ENCODE assay signal across 30 mouse cellular contexts in the genomic region with DNA sequence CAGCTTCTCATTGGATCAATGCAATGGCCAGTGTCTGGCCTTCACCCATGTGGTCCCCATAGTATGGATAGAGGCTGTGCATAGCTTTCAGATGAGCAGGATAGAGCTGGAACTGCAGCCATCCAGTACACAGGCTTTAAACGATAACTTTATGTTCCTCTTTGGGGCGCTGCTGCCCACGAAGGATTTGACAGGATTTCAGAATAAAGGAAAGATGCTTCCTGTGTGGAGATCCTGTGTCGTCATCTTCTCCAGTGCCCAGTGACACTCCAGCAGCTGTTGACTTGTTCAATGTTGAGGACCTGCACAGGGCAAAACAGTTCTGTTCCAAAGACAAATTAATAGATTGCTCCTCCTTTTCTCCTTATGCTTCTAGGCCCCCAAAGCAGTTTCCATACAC. TPM values are rescaled to one million over a fixed set of nuclear protein-coding genes. Genes with fewer than 3 reads are reported as not detected.
DNase-seq lines count a peak whose midpoint lies in the region; ATAC-seq and TF ChIP-seq lines count a peak whose summit lies in the region.
"Had no signal": no experiment of that assay in that cellular context is flagged by ENCODE, and none has a peak within 500 bp of the region (broad histone marks: within the 10 kb centered on the region; RNA-seq: fewer than 3 reads in every experiment).

No protein-coding gene starts in this region.

- 34% methylated on average over 4 of the region's 4 CpGs for WGBS in liver, postnatal 0 days (ENCODE audit: insufficient replicate concordance)
- WGBS in liver, embryonic 11.5 days, result 60% methylated on average over 4 of the region's 4 CpGs

- TF ChIP-seq EP300 in liver, postnatal 0 days (IDR thresholded peaks at IDR 0.05; ENCODE audit: low read depth), result no peak

- H3K4me1 ChIP-seq in liver, postnatal 0 days (ENCODE audit: insufficient read depth), result no peaks in the 10 kb centered on the region
- H3K4me1 ChIP-seq in liver, embryonic 11.5 days (replicated peaks; ENCODE audit: control insufficient read depth, insufficient read depth, low read length), result no peaks in the 10 kb centered on the region
- H3K4me1 ChIP-seq: embryonic facial prominence, embryonic 10.5 days; embryonic facial prominence, embryonic 12.5 days; forebrain, embryonic 10.5 days; forebrain, embryonic 12.5 days had no signal

- no peaks in the 10 kb centered on the region for H3K36me3 ChIP-seq in liver, postnatal 0 days (replicated peaks; ENCODE audit: insufficient read depth, low read length)
- H3K36me3 ChIP-seq in liver, embryonic 11.5 days (ENCODE audit: control insufficient read depth, insufficient read depth, low read length), result no peaks in the 10 kb centered on the region
- H3K36me3 ChIP-seq: embryonic facial prominence, embryonic 10.5 days; embryonic facial prominence, embryonic 12.5 days; forebrain, embryonic 10.5 days; forebrain, embryonic 12.5 days had no signal

- no peak overlapping the region for H3K27ac ChIP-seq in liver, postnatal 0 days (ENCODE audit: low read depth)
- H3K27ac ChIP-seq in liver, embryonic 11.5 days (ENCODE audit: low read depth, low read length), result no peak overlapping the region
- no peak overlapping the region for H3K27ac ChIP-seq in gastrocnemius, adult 2 months
- H3K27ac ChIP-seq: embryonic facial prominence, embryonic 10.5 days; embryonic facial prominence, embryonic 12.5 days; forebrain, embryonic 10.5 days; forebrain, embryonic 12.5 days had no signal

- no peak for ATAC-seq in liver, postnatal 0 days
- ATAC-seq in liver, embryonic 11.5 days (replicated peaks; ENCODE audit: low FRiP score), result no peak
- ATAC-seq in common myeloid progenitor, adult 5-6 weeks (replicated peaks; ENCODE audit: low read depth, poor library complexity, severe bottlenecking), result peak; percentile 45; the same call in 1 of the 2 replicates
- ATAC-seq in granulocyte monocyte progenitor cell, adult 5-6 weeks (replicated peaks; ENCODE audit: poor library complexity, severe bottlenecking), result peak; percentile 68
- peak; percentile 60 for ATAC-seq in megakaryocyte progenitor cell, adult 5-6 weeks (replicated peaks; ENCODE audit: poor library complexity)
- ATAC-seq: forebrain, embryonic 14.5 days; forebrain, embryonic 16.5 days had no signal

- H3K4me2 ChIP-seq in liver, postnatal 0 days (ENCODE audit: low read depth, low read length), result no peak overlapping the region
- H3K4me2 ChIP-seq in liver, embryonic 11.5 days, result no peak overlapping the region
- H3K4me2 ChIP-seq: embryonic facial prominence, embryonic 12.5 days; forebrain, embryonic 12.5 days had no signal

- H3K9me3 ChIP-seq in liver, postnatal 0 days (ENCODE audit: low read length), result no peaks in the 10 kb centered on the region
- H3K9me3 ChIP-seq in liver, embryonic 11.5 days (ENCODE audit: control insufficient read depth, low read length), result no peaks in the 10 kb centered on the region
- H3K9me3 ChIP-seq: embryonic facial prominence, embryonic 10.5 days; embryonic facial prominence, embryonic 12.5 days; forebrain, embryonic 10.5 days; forebrain, embryonic 12.5 days had no signal

- intact Hi-C loops in heart, postnatal 14 days (cut with DNase I), result loop anchor here (10.0 kb wide), 1 partner anchor 312 kb away; a partner anchor contains a TSS
- intact Hi-C loops in gastrocnemius, adult 2 months (cut with DNase I), result loop anchor here (5.0 kb wide), 1 partner anchor 139 kb away; no protein-coding TSS in a partner anchor

- H3K4me3 ChIP-seq in liver, postnatal 0 days (ENCODE audit: low read depth, low read length), result no peak overlapping the region
- no peak overlapping the region for H3K4me3 ChIP-seq in liver, embryonic 11.5 days (ENCODE audit: low read depth, low read length)
- H3K4me3 ChIP-seq in gastrocnemius, adult 2 months, result no peak overlapping the region
- H3K4me3 ChIP-seq: embryonic facial prominence, embryonic 10.5 days; embryonic facial prominence, embryonic 12.5 days; erythroblast, embryonic 14.5 days; forebrain, embryonic 10.5 days; forebrain, embryonic 12.5 days had no signal

- DNase-seq in liver, postnatal 0 days, result peak; percentile 8
- no peak for DNase-seq in liver, embryonic 11.5 days (ENCODE audit: low spot score)
- DNase-seq in heart, postnatal 14 days, result no peak
- no peak for DNase-seq in gastrocnemius, adult 2 months
- DNase-seq: adrenal gland, adult 2 months; adrenal gland, postnatal 10 days; adrenal gland, postnatal 25 days; cerebellum, adult 11 months; cerebellum, adult 18-20 months; cerebellum, adult 8-10 months; cerebellum, adult 9-11 months; cerebellum, postnatal 14 days; cerebellum, postnatal 36 days had no signal

- no peak overlapping the region for H3K9ac ChIP-seq in liver, postnatal 0 days (replicated peaks)
- H3K9ac ChIP-seq in liver, embryonic 11.5 days (ENCODE audit: low read depth, low read length), result no peak overlapping the region
- H3K9ac ChIP-seq: embryonic facial prominence, embryonic 12.5 days; forebrain, embryonic 12.5 days had no signal

- no peaks in the 10 kb centered on the region for H3K27me3 ChIP-seq in liver, postnatal 0 days (ENCODE audit: insufficient read depth, low read length)
- no peaks in the 10 kb centered on the region for H3K27me3 ChIP-seq in liver, embryonic 11.5 days (replicated peaks; ENCODE audit: control insufficient read depth, insufficient read depth, low read length)
- H3K27me3 ChIP-seq: embryonic facial prominence, embryonic 12.5 days had no signal

- no peak for TF ChIP-seq CTCF in liver, postnatal 0 days (IDR thresholded peaks at IDR 0.05; ENCODE audit: low read depth)
- no peak for TF ChIP-seq CTCF in gastrocnemius, adult 2 months (IDR thresholded peaks at IDR 0.05)

RNA-seq across cellular contexts. Expression of a gene that starts 18.0 kb away (rescaled TPM):
- polyA plus RNA-seq in liver, postnatal 0 days (2015; fragmentation: Nextera tagmentation; extraction: Ambion mirVana), result not detected in 2 replicates
- polyA plus RNA-seq in liver, embryonic 11.5 days (2014; fragmentation: Nextera tagmentation; extraction: Ambion mirVana), result not detected in 2 replicates
- total RNA-seq in common myeloid progenitor, adult 5-6 weeks (2017), result not detected in 2 replicates
- not detected in 2 replicates for total RNA-seq in granulocyte monocyte progenitor cell, adult 5-6 weeks (2014; fragmentation: Nextera tagmentation)
- not detected in 2 replicates for total RNA-seq in granulocyte monocyte progenitor cell, adult 5-6 weeks (2017)
- not detected in 2 replicates for total RNA-seq in megakaryocyte progenitor cell, adult 5-6 weeks (2015)
- total RNA-seq in megakaryocyte progenitor cell, adult 5-6 weeks (2017), result not detected in 2 replicates
- not detected for total RNA-seq in heart, postnatal 14 days (2021)
- total RNA-seq in gastrocnemius, adult 2 months (2021), result not detected
- total RNA-seq: adrenal gland, adult 2 months; adrenal gland, postnatal 10 days; adrenal gland, postnatal 25 days; adrenal gland, postnatal 4 days; MEL had no signal
- polyA plus RNA-seq: adrenal gland, adult 2 months; brain, embryonic 14.5 days; C2C12; cortical plate, adult 2 months; embryonic facial prominence, embryonic 10.5 days; embryonic facial prominence, embryonic 12.5 days; embryonic facial prominence, embryonic 14.5 days; forebrain, embryonic 10.5 days; forebrain, embryonic 12.5 days; forebrain, embryonic 14.5 days; forebrain, embryonic 16.5 days had no signal

RNA-seq across cellular contexts. Expression of a gene that starts 27.1 kb away (rescaled TPM):
- polyA plus RNA-seq in liver, postnatal 0 days (2015; fragmentation: Nextera tagmentation; extraction: Ambion mirVana), result not detected in 2 replicates
- not detected in 2 replicates for polyA plus RNA-seq in liver, embryonic 11.5 days (2014; fragmentation: Nextera tagmentation; extraction: Ambion mirVana)
- not detected in 2 replicates for total RNA-seq in common myeloid progenitor, adult 5-6 weeks (2017)
- not detected in 2 replicates for total RNA-seq in granulocyte monocyte progenitor cell, adult 5-6 weeks (2014; fragmentation: Nextera tagmentation)
- total RNA-seq in granulocyte monocyte progenitor cell, adult 5-6 weeks (2017), result not detected in 2 replicates
- total RNA-seq in megakaryocyte progenitor cell, adult 5-6 weeks (2015), result not detected in 2 replicates
- not detected in 2 replicates for total RNA-seq in megakaryocyte progenitor cell, adult 5-6 weeks (2017)
- total RNA-seq in heart, postnatal 14 days (2021), result not detected
- not detected for total RNA-seq in gastrocnemius, adult 2 months (2021)
- total RNA-seq: adrenal gland, adult 2 months; adrenal gland, postnatal 25 days; adrenal gland, postnatal 4 days; ES-E14; MEL had no signal
- polyA plus RNA-seq: adrenal gland, adult 2 months; brain, embryonic 14.5 days; C2C12; cortical plate, adult 2 months; embryonic facial prominence, embryonic 10.5 days; embryonic facial prominence, embryonic 12.5 days; embryonic facial prominence, embryonic 14.5 days; erythroblast, embryonic 14.5 days; forebrain, embryonic 10.5 days; forebrain, embryonic 12.5 days; forebrain, embryonic 14.5 days; forebrain, embryonic 16.5 days had no signal

RNA-seq across cellular contexts. Expression of a gene that starts 29.9 kb away (rescaled TPM):
- polyA plus RNA-seq in liver, postnatal 0 days (2015; fragmentation: Nextera tagmentation; extraction: Ambion mirVana), result not detected in 2 replicates
- not detected in 2 replicates for polyA plus RNA-seq in liver, embryonic 11.5 days (2014; fragmentation: Nextera tagmentation; extraction: Ambion mirVana)
- not detected in 2 replicates for total RNA-seq in common myeloid progenitor, adult 5-6 weeks (2017)
- not detected in 2 replicates for total RNA-seq in granulocyte monocyte progenitor cell, adult 5-6 weeks (2014; fragmentation: Nextera tagmentation)
- total RNA-seq in granulocyte monocyte progenitor cell, adult 5-6 weeks (2017), result not detected in 2 replicates
- not detected in 2 replicates for total RNA-seq in megakaryocyte progenitor cell, adult 5-6 weeks (2015)
- total RNA-seq in megakaryocyte progenitor cell, adult 5-6 weeks (2017), result not detected in 2 replicates
- total RNA-seq in heart, postnatal 14 days (2021), result not detected
- total RNA-seq in gastrocnemius, adult 2 months (2021), result not detected
- total RNA-seq: adrenal gland, adult 2 months; adrenal gland, postnatal 10 days; ES-E14; MEL had no signal
- polyA plus RNA-seq: adrenal gland, adult 2 months; brain, embryonic 14.5 days; C2C12; cortical plate, adult 2 months; embryonic facial prominence, embryonic 10.5 days; embryonic facial prominence, embryonic 12.5 days; embryonic facial prominence, embryonic 14.5 days; erythroblast, embryonic 14.5 days; forebrain, embryonic 10.5 days; forebrain, embryonic 12.5 days; forebrain, embryonic 14.5 days; forebrain, embryonic 16.5 days had no signal

Comparison
In these comparisons a context has a peak if more than half of its experiments do, and no peak if none do; other contexts are left out.
1. ATAC-seq: peak in common myeloid progenitor, adult 5-6 weeks (single experiment), granulocyte monocyte progenitor cell, adult 5-6 weeks (single experiment) and megakaryocyte progenitor cell, adult 5-6 weeks (single experiment); none in liver, postnatal 0 days (single experiment) and liver, embryonic 11.5 days (single experiment).